Mouse (Mus musculus): Measurements from ENCODE around the gene Cygb.

DNA sequence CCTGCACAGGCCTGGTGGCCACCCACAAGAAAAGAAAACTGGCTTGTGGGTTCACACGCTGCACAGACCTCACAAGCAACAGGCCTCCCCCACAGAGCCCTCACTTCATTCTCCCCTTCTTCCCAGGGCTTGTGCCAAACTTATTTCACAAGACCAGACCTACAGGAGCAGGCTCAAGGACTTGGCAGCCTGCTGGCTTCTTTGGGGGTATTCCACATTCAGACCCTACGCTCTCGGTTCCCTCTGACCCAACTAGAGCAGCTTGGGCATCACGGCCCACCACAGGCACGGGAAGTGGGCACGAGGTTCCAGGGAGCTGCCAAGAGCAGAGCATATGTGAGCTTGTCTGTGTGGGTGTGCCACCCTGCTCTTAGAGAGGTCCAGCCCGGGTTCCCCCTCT, 36.5 kb downstream of the Cygb start:
- no peak for TF ChIP-seq GATA1 (IDR thresholded peaks at IDR 0.05; ENCODE audit: low read length)
- TF ChIP-seq TAL1 (IDR thresholded peaks at IDR 0.05; ENCODE audit: low read length), result no peak
